Mouse (Mus musculus): ENCODE measurements around the gene Slc39a3.

Slc39a3 gene

DNA sequence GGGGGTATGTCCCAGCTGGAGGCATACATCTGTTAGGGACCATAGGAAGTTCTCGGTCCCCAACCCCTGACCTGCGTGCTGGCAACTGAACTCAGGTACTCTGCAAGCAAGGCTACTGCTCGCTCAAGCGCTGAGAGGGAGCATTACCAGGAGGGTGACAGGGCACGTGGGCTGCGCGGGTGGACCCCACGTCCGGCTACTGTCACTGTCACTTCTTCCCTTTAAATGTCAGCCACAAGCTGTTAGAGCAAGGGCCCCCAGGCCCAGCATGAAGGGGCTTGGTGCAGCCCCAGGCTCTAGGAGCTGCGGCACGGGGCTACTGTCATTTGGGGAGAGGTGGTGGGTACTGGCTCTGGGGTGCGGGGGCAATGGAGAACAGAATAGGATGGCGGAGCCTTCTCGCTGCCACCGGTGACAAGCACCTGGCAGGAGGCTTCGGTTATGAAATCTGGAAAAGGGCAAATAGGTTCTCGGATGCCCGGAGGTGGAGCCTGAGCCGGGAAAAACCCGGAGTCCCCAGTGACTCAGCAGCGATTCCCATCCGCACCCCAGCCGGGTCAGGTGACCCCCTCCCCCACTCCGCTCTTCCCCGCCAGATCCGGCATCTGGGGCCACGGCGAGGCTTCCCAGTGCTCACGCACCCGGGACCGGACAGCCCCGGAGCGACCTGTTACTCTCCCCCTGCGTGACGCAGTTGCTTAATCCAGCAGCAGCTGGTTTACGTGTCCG, 51.8 kb downstream of the Slc39a3 start:
- no peak for DNase-seq (ENCODE audit: low spot score in 2 of 2)

DNA sequence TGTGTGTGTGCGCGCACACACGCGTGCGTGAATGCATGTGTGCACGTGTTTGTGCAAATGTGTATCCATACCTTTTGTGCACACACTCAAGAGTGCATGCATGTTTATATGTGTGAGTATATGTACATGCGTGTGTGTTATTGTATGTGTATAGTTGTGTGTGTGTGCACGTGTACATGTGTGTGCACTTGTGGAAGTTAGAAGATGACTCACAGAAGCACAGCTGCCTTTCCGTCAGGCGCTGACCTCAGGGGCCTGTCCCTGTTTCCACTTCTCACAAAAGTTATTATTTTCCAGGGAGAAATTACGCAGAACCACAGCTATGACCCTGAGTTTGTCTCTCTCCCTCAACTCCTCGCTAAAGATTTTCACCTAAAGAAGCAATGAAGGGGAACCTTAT, 53.0 kb downstream of the Slc39a3 start:
- no peak for DNase-seq (ENCODE audit: low spot score in 2 of 2)

DNA sequence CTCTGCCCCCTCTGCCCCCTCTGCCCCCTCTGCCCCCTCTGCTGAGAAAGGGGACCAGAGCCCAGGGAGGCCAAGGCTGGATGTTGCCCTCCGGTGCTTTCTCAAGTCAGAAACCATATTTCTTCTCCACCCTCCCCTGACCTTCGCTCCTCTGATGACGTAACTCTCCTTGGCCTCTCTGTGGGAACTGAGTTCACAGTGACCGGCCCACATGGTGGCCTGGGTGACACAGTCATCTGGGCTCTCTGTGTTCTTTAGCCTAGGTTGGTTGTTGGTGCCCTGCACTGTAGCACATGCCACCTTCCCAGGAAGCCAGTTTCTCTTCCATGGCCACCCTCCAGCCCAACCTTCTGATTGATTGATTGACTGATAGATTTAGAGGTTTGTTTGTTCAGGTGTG, 54.8 kb downstream of the Slc39a3 start:
- DNase-seq (ENCODE audit: low spot score in 2 of 2) = no peak

DNA sequence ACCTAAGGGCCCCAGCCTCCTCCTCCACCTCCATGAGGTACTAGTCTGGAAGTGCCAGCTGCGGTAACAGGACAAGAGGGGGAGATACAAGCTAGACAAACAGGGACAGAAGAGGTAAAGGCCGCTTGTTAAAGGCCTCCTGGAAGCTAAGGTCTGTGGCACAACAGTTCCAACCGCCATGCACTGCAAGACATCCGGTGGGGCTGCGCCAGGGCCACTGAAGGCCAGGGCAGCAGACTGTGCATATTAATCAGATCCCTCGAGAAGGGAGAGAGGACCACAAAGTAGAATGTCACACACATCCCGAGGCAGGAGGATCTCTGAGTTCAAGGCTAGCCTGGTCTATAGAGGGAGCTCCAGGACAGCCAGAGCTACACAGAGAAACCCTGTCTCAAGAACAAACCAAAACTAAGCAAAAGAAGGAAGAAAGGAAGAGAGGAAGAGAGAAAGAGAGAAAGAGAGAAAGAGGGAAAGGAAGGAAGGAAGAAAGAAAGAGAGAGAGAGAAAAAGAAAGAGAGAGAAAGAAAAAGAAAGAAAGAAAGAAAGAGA, 55.6 kb downstream of the Slc39a3 start:
- no peak for DNase-seq (ENCODE audit: low spot score in 2 of 2)

Measured in frontal cortex, postnatal 14 days (tissue).